Mouse (Mus musculus) Patski (cell line): Measurements from ENCODE around the gene 2010111I01Rik. TPM values are rescaled to one million over a fixed set of nuclear protein-coding genes. Genes with fewer than 3 reads are reported as not detected.

ENCODE experiments used
- ATAC-seq: fragments of 100-300 bp; one replicate; pipeline ENCODE4 v1.8.0; 2021
- CTCF ChIA-PET: fragments of 350-600 bp; sonication (Branson Sonifier 250); formaldehyde crosslinking; loops from one replicate; lab custom pipeline; 2022; ENCODE audit warnings: inconsistent platforms; lab: Charles Lee
- POLR2A ChIA-PET: fragments of 350-600 bp; sonication (Branson Sonifier 250); formaldehyde crosslinking; loops from one replicate; lab custom pipeline; 2022; ENCODE audit warnings: antibody characterized with exemption, inconsistent platforms; lab: Charles Lee
- DNase-seq: peaks from one replicate; pipeline ENCODE4 v3.0.0-alpha.2; 2011; ENCODE audit warnings: low read depth, low spot score
- H3K27me3 ChIP-seq: fragments of 371-371 bp; one replicate; pipeline ENCODE4 v1.5.1; 2021
- CTCF ChIP-seq: fragments of 100-300 bp; IDR thresholded peaks from one replicate; pipeline ENCODE4 v1.5.1; 2021
- in situ Hi-C: fragments of 300-500 bp; cut with MboI; formaldehyde crosslinking; loops from 3 replicates; pipeline ENCODE4 v1.11.1; 2018; ENCODE audit warnings: low pct_unique_long_range_greater_than_20kb, mixed read lengths
- polyA plus RNA-seq: library from polyadenylated mRNA; unstranded; gene quantifications from one replicate; pipeline ENCODE4 v1.2.3, GENCODE M21; 2021

Gene 2010111I01Rik
- polyA plus RNA-seq, 1 experiment from 2014 or later, result 98.5 TPM

- CTCF ChIA-PET, result interaction anchor here (0.8 kb wide), 1 partner anchor 12 kb away, joined by 5 read pairs; no protein-coding TSS in a partner anchor
- no peaks in the 10 kb centered on the region for H3K27me3 ChIP-seq
- no peak for TF ChIP-seq CTCF
- ATAC-seq, result no peak
- POLR2A ChIA-PET, result no interaction called here
- DNase-seq, result no peak
- in situ Hi-C loops, result no loop called here
These were observed 155.6 kb downstream of the 2010111I01Rik start for GRCm38 (mm10) chr13:63120296-63120695.

GRCm38 (mm10) chr13:63121747-63122146, 157.1 kb downstream of the 2010111I01Rik start:
- ChIA-PET POLR2A (no interaction called here), CTCF (interaction anchor here (1.3 to 2.7 kb wide), 3 partner anchors 12 to 75 kb away, joined by 3 to 7 read pairs (median 5); no protein-coding TSS in a partner anchor)
- no peak for TF ChIP-seq CTCF
- no peak for DNase-seq
- no peaks in the 10 kb centered on the region for H3K27me3 ChIP-seq
- in situ Hi-C loops, result no loop called here
- ATAC-seq, result no peak

- no peak for TF ChIP-seq CTCF
- no peak for ATAC-seq
- DNase-seq, result no peak
- no peaks in the 10 kb centered on the region for H3K27me3 ChIP-seq
- ChIA-PET CTCF (interaction anchor here (1.0 kb wide), 1 partner anchor 13 kb away, joined by 3 read pairs; no protein-coding TSS in a partner anchor), POLR2A (no interaction called here)
- in situ Hi-C loops, result no loop called here
These were observed 161.5 kb downstream of the 2010111I01Rik start for GRCm38 (mm10) chr13:63126206-63126605.

GRCm38 (mm10) chr13:63127516-63127915, 162.8 kb downstream of the 2010111I01Rik start:
- H3K27me3 ChIP-seq, result no peaks in the 10 kb centered on the region
- ChIA-PET CTCF (interaction anchor here (1.5 kb wide), 1 partner anchor 14 kb away, joined by 3 read pairs; no protein-coding TSS in a partner anchor), POLR2A (no interaction called here)
- DNase-seq, result no peak
- in situ Hi-C loops, result no loop called here
- TF ChIP-seq CTCF, result no peak
- ATAC-seq, result no peak

- TF ChIP-seq CTCF, result no peak
- no peaks in the 10 kb centered on the region for H3K27me3 ChIP-seq
- CTCF ChIA-PET, result no interaction called here
- in situ Hi-C loops, result no loop called here
- no peak for DNase-seq
- POLR2A ChIA-PET, result no interaction called here
- no peak for ATAC-seq
These were observed 170.3 kb downstream of the 2010111I01Rik start for GRCm38 (mm10) chr13:63134879-63135421.

- no peak for ATAC-seq
- DNase-seq, result no peak
- CTCF ChIA-PET, result no interaction called here
- TF ChIP-seq CTCF, result no peak
- POLR2A ChIA-PET, result no interaction called here
- in situ Hi-C loops, result no loop called here
- H3K27me3 ChIP-seq, result no peaks in the 10 kb centered on the region
These were observed 171.3 kb downstream of the 2010111I01Rik start for GRCm38 (mm10) chr13:63135994-63136393.

GRCm38 (mm10) chr13:63136775-63137174, 172.1 kb downstream of the 2010111I01Rik start:
- DNase-seq, result no peak
- ChIA-PET CTCF (no interaction called here), POLR2A (no interaction called here)
- no peaks in the 10 kb centered on the region for H3K27me3 ChIP-seq
- TF ChIP-seq CTCF, result peak; percentile 38
- ATAC-seq, result no peak
- in situ Hi-C loops, result no loop called here

- ChIA-PET CTCF (interaction anchor here (0.9 to 1.3 kb wide), 4 partner anchors 10 to 93 kb away, joined by 3 to 4 read pairs (median 3); no protein-coding TSS in a partner anchor), POLR2A (no interaction called here)
- no peak for TF ChIP-seq CTCF
- in situ Hi-C loops, result no loop called here
- ATAC-seq (no peak), DNase-seq (no peak)
- H3K27me3 ChIP-seq, result no peaks in the 10 kb centered on the region
These were observed 173.8 kb downstream of the 2010111I01Rik start for GRCm38 (mm10) chr13:63138376-63139048.

- ATAC-seq, result no peak
- POLR2A ChIA-PET, result no interaction called here
These were observed 175.0 kb downstream of the 2010111I01Rik start for GRCm38 (mm10) chr13:63139463-63140226.

GRCm38 (mm10) chr13:63140784-63141183, 176.1 kb downstream of the 2010111I01Rik start:
- DNase-seq (no peak), ATAC-seq (peak; percentile 57)
- in situ Hi-C loops, result no loop called here
- no peaks in the 10 kb centered on the region for H3K27me3 ChIP-seq
- TF ChIP-seq CTCF, result no peak
- ChIA-PET POLR2A (interaction anchor here (0.6 kb wide), 1 partner anchor 99 kb away, joined by 3 read pairs; no protein-coding TSS in a partner anchor), CTCF (no interaction called here)

More at GRCm38 (mm10) chr13:63139463-63140226, 175.0 kb downstream of the 2010111I01Rik start:
- in situ Hi-C loops, result no loop called here
- TF ChIP-seq CTCF, result no peak
- no peaks in the 10 kb centered on the region for H3K27me3 ChIP-seq
- CTCF ChIA-PET, result interaction anchor here (0.8 to 1.3 kb wide), 4 partner anchors 15 to 106 kb away, joined by 3 read pairs; no protein-coding TSS in a partner anchor
- no peak for DNase-seq
